Mouse (Mus musculus): ENCODE measurements at regions not wholly inside any gene's neighbourhood (a gene's known extent, or its start where the extent isn't known, plus 50 kb on each side); places are given as distances from the start of the nearest gene placed in this dataset.

- no peak for DNase-seq (ENCODE audit: low read depth, low spot score)
Observed at GRCm38 (mm10) chr13:26594313-26594712, 175.7 kb downstream of the Hdgfl1 start.

- no peak for DNase-seq (ENCODE audit: low read depth, low spot score)
Observed at GRCm38 (mm10) chr13:26593750-26594149, 176.2 kb downstream of the Hdgfl1 start.

DNA sequence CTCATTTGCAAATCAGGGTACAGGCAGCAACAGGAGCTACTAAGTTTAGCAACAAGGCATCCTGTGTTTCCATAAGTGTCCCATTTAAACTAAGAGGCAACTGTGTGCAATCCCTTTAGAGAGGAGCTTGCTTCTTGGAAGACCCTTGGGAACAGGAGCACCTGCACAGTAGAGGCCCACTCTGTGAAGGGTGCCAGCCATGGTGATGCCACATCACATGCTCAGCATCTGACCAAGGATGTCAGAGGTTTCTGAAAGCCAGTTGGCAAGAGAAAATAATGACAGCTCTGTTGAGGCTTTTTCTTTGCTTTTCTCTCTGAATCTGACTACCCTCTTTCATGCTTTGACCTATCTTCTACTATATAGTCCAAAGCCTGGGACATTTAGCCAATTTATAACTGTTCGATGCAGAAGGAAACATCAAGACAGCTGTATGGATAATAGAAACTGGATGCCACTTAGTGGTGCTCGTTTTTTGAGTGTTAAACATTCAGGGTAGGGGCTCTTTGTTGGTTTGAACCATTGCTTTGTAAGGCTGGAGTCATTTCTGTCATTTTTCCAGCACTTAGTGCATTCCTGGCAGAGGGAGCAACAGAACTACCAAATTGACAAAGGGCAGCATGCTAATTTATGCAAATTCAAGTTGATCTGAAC, 193.9 kb downstream of the Hdgfl1 start:
- DNase-seq (ENCODE audit: low read depth, low spot score), result no peak

DNA sequence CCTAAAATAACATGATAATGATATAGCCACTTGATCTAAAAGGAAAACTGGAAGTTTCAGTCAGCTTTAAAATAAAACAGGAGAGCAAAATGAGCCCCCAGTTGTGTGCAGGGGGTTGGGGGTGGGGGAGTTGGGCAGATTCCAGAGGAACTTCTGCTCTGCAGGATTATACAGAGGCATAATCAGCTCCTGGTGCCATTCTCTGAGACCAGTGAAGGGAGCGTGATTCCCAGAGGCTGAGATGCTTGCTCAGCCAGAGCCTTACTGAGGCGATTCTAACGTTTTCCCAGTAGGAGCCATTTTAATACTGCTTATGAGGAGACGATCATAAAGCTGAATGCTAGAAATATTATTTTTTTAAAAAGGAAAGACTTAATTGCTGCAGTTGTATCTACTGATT, 200.5 kb downstream of the Hdgfl1 start:
- DNase-seq (ENCODE audit: low read depth, low spot score), result no peak

DNA sequence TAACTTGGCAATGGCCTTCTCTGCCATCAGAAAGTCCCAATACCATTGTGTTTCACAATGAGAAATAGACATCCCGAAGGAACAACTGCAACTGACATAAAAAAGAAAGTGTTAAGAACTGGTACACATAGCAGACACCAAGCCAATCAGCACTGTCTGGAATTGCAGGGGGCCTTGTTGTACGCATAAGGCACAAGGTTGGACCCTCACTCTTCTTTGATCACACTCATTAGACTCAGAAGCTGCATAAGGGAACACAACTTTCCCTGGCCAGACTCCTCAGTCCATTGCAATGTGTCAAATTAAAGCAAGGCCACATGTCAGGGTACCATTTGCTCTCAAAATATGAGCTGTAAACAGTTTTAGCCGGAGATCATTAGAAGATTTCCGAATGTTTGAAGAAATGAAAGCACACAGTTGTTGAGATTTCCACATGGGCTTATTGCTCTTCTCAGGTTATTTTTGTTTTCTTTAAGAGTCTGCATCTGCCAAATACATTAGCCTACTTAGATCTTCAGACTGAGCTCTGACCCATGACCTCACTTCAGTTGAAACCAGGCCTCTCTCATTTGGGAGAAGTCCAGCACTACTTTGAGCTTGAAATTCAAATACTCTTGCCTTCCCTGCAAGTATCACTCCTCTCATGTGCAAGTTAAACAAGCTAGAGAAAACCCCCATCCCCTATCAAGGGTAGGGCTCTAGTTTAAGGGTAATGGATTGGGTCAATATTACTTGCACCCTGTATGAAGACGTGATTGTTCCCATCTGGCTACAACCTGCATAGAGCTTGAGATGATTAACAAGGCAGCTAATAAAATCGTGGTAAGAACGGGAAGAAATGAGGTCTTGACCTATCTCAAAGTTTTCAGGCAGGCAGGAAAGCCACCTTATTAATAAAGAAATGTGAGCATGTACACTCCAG, 204.8 kb downstream of the Hdgfl1 start:
- no peak for DNase-seq (ENCODE audit: low read depth, low spot score)

GRCm38 (mm10) chr13:26558366-26558765, 211.6 kb downstream of the Hdgfl1 start:
- DNase-seq (ENCODE audit: low read depth, low spot score), result no peak

DNA sequence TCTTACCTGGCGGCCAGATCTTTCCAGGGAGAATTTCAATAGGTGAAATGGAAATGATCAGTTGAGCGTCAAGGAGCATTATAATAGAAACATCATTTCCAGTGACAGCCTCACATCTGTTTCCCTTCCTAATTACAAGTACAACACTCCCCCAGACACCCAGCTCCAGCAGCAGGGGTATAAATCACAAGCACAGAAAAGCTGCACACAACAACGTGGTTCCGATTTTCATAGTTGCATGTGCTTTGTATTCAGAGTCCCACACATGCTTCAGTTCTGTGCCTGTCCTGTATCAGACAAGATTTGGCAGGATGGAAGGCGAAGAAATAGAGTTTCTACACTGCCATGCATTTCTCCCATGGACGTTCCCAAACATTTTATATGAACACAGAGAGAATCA, 215.7 kb downstream of the Hdgfl1 start:
- DNase-seq (ENCODE audit: low read depth, low spot score), result no peak

DNA sequence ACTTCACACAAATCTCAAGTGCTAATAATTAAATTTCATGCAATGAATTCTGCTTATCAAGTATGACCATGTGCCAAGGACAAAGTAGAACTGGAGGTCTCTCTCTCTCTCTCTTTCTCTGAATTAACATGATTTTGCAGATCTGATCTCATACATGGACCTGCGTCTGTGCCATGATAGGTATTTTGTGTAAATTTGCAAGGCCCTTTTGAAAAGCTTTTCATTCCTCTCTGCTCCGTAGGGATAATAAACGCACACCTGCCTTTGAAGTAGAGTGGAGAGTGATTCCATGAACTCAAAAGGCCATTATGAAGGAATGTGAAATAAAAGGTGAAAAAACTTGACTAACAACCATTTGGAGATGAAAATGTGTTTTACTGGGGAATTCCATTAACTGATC, 217.8 kb downstream of the Hdgfl1 start:
- DNase-seq (ENCODE audit: low read depth, low spot score), result no peak

DNA sequence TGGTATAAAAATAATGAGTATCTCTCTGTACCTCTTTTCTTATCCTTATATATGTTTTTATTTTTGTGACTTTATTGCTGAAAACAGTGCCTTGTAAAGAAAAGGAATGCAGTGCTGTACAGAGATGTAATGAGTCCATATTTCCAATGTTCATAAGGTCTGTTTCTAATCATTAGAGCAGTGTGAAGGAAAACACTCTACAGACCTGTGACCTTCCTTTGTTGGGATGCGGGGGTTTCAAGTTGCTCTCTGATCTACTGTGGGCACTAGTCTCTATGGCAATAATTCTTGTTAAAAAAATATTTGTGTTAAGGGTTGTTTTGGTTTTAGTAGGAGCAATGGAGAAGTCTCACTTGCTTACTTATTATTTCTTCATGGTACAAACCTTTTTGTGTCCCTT, 231.0 kb downstream of the Hdgfl1 start:
- DNase-seq (ENCODE audit: low read depth, low spot score), result no peak

- DNase-seq (ENCODE audit: low read depth, low spot score), result no peak
Observed at GRCm38 (mm10) chr13:26536575-26536974, 233.4 kb downstream of the Hdgfl1 start.

DNA sequence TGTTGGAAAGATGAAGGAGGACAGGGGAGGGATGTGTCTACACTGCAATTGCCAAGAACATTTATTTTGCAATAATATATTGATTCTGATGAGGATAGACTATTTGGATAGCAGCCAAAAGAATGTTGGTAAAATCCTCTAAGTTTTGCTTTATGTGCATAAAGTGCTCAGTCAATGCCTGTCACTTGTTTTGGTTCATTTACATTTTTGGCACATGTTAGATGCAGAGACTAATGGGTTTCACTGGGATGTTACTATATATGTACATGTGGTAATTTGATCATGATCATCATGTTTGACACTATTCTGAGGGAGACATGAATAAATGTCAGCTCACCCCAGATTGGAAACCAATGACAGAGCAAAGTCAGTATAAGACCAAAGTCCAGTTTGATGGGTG, 237.2 kb downstream of the Hdgfl1 start:
- no peak for DNase-seq (ENCODE audit: low read depth, low spot score)

- no peak for DNase-seq (ENCODE audit: low read depth, low spot score)
Observed at GRCm38 (mm10) chr13:26519054-26519453, 250.9 kb downstream of the Hdgfl1 start.

- DNase-seq (ENCODE audit: low read depth, low spot score), result no peak
Observed at GRCm38 (mm10) chr13:26518425-26518824, 251.5 kb downstream of the Hdgfl1 start.

DNA sequence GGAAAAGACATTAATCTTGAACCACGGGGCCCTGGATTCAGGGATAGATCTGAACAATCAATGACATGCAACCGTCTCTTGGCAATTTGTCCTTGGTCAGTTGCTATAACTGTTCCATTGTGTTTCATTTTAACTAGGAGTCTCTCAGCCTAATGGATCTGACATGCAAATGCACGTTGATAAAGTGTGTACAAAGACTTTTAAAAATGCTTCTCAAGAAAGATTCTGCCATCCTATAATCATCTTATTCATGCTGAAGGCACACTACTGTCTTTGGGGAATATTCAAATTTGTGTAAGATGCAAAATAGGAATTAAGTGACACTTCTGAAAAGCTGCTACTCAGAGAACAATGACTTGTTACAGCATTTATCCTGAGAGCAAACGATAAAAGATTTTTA, 252.3 kb downstream of the Hdgfl1 start:
- DNase-seq (ENCODE audit: low read depth, low spot score), result no peak

GRCm38 (mm10) chr13:26510448-26510847, 259.5 kb downstream of the Hdgfl1 start:
- DNase-seq (ENCODE audit: low read depth, low spot score), result no peak

DNA sequence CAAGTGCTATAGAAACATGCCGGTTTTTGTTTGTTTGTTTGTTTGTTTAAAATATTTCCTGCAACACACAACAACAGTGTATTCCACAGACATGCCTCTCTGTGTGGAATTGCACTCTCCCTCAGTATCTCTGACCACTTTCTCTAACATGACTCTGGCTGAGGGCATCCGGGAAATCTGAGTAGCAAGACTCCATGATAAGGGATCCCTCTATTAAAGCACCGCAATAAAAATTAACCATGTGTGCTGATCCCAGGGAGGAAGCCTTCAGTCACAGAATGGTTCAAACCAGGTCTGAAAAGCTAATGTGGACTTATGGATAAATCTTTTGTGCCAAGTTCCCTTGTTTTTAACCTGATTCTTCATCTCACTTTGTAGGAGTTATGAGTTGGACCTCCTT, 260.1 kb downstream of the Hdgfl1 start:
- DNase-seq (ENCODE audit: low read depth, low spot score), result no peak

DNA sequence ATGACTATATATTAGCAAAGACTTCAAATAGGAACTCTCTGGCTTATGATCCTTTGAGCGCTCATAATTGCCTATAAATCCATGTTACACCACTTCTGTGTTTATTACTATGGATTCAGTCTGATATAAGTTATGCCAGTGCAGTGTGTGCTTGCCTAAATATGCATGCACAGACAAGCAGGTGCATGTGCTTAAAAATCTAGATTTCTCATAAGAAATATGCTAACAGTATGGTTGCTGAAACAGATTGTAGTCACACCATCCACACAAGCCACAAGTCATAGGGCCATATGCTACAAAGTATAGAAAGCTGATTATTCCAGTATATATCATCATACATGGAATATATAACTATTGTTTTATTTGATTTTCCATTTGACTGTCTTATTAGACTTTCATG, 266.2 kb downstream of the Hdgfl1 start:
- DNase-seq (ENCODE audit: low read depth, low spot score), result no peak

DNA sequence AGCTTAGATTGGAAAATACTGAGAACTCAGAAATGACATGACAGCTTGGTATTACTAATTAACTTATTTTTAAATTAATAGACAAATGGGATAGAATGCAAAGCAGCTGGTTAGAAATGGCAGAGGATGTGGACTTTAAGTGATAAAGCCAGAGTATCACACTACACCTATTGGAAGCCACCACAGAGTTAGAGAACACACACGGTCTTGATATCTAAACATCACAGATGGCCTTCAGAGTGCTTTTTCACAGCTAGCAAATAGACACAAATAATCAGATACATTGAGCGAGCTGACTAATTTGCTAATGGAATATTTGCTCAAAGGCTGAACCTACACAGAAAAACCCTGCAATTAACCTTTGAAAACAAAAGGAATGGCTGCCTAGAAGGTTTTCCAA, 272.9 kb downstream of the Hdgfl1 start:
- no peak for DNase-seq (ENCODE audit: low read depth, low spot score)

DNA sequence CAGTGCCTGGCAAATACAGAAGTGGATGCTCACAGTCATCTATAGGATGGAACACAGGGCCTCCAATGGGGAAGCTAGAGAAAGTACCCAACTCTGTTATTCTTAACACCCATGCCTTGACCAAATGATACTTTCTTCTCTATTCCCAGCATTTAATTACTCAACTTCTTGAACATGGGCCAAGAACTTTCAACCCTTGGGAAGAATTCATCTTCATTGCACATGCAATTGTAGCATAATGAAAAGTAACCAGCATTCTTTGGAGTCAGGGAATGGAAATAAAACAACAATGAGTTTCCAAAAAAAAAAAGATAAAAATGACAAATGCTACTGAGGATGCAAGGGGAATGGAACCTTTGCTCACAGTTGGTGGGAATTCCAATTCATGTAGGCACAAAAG, 274.1 kb downstream of the Hdgfl1 start:
- DNase-seq (ENCODE audit: low read depth, low spot score), result no peak

- no peak for DNase-seq (ENCODE audit: low read depth, low spot score)
Observed at GRCm38 (mm10) chr13:26469343-26469742, 300.6 kb downstream of the Hdgfl1 start.

DNA sequence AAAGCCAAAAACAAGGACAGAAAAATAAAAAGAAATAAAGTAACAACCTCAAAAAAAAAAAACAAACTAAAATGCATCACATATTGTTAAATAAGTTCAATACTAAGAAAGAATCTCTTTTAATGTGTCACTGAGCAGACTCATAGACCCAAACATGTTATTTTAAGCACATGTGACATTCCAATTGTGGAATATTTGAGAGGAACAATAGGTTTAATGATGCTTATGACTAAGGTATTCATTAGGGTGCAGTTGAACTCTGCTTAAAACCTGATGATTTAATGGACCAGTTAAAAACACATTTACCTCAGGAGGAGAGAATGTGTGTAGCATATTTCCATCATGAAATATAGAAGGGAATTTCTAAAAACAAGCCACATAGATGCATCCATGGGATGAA, 302.4 kb downstream of the Hdgfl1 start:
- DNase-seq (ENCODE audit: low read depth, low spot score), result no peak

DNA sequence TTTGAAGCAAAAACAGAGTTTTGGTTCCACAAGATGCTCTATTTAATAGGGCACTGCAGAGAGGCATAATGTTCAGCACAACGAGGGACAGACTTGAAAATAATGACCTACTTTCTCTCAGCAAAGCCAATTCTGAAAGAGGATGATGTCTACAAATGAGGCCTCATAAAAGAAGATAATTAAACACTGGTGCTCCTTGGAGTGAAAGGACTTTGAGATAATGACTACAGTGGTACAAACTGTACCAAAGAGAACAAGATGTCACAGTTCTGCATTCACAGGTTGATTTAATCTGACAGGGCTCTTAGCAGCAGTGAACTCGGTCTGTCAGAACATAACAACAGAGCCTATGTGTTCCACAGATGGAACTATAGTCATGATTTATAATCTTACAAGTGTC, 305.4 kb downstream of the Hdgfl1 start:
- DNase-seq (ENCODE audit: low read depth, low spot score), result no peak

- DNase-seq (ENCODE audit: low read depth, low spot score), result no peak
Observed at GRCm38 (mm10) chr13:26464096-26464495, 305.9 kb downstream of the Hdgfl1 start.

All from CD4-positive, CD25-positive, alpha-beta regulatory T cell, adult 2 months (primary cell).